Mouse (Mus musculus): ENCODE data around the gene Hist2h2bb. TPM values are rescaled to one million over a fixed set of nuclear protein-coding genes. Genes with fewer than 3 reads are reported as not detected.

Gene Hist2h2bb
- polyA plus RNA-seq (2012; rRNA removed): 10.0 and 13.6 TPM in 2 replicates

DNA sequence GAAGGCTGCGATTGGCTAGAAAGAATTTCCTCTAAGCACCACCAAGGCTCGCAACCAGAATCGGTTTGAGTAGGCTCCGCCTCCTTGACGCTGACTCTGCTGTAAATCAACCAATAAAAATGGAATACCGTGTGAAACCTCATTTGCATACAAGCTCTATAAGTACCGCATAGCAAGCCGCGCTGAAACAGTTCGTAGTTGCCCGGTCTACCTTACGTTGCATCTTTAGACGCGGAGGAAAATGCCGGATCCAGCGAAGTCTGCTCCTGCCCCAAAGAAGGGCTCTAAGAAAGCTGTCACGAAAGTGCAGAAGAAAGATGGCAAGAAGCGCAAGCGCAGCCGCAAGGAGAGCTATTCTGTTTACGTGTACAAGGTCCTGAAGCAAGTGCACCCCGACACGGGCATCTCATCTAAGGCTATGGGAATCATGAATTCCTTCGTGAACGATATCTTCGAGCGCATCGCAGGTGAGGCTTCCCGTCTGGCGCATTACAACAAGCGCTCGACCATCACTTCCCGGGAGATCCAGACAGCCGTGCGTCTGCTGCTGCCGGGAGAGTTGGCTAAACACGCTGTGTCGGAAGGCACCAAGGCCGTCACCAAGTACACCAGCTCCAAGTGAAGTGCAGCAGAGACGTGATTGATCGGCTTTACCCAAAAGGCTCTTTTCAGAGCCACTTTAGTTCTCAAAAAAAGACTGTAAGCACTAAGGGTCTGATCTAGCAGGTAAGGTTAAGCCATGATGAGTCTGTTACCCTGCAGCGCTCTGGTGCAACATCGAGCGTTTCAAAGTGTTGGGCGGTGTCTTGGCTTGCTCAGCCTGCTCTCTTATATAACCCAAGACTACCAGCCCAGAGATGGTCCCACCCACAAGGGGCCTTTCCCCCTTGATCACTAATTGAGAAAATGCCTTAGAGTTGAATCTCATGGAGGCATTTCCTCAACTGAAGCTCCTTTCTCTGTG, at the start of gene Hist2h2bb:
Gene Hist2h2bb (plus strand): TSS at position 242 of the 964 bp plus-strand sequence.

GRCm38 (mm10) chr3:96220765-96221639, 48.5 kb upstream of the Hist2h2bb start, which contains the start of the genes Hist2h2ac and Hist2h2be:
Gene Hist2h2ac, minus strand, starts transcription at chr3:96220880.
Gene Hist2h2be, plus strand, starts transcription at chr3:96221119.

DNA sequence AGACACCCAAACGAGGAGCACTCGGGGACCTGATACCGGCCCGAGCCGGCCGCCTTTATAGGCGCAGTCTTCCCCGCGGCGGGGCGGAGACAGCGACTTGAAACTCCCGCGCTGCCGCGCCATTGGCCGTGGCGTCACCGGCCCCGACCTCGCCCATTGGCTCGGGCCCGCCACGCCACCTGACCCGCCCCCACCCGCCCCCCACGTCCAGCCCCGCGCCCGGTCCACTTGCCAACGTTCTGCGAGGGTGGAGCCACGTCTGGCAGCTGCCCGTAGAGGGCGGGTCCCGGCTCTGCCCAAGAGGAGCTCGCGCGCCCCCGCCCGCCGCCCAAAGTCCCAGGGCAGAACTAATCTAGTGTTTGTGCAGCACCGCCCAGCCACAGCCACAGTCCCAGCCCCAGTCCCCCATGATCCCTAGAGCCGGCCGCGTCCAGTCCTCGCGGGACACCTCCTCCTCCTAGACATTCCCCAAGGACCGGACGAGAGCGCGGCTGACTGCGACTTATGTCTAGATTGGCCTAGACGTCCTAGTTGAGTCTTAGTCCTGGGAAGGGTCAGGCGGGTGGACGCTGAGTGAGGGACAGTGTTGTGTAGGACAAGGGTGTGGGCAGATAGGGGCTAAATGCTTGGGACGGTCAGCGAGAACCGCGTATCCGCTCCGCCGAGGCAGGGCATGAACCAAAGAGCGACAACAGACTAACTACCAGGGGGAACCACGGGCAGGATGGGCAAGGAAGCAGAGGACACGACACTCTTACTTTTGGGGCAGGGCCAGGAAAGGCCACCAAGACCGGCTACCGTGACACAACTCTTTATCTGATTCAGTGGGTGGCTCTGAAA, 30.4 kb upstream of the Hist2h2bb start, which contains the start of gene Hist2h3c2:
Gene Hist2h3c2 (minus strand): TSS at position 174 of the 840 bp plus-strand sequence.

GRCm38 (mm10) chr3:96239949-96240798, 29.4 kb upstream of the Hist2h2bb start, which contains the start of gene Hist2h2aa2:
Gene Hist2h2aa2, minus strand, starts transcription at chr3:96240276.

GRCm38 (mm10) chr3:96245003-96245886, 24.3 kb upstream of the Hist2h2bb start, which contains the start of gene Hist2h2aa1:
Gene Hist2h2aa1, plus strand, starts transcription at chr3:96245497.

GRCm38 (mm10) chr3:96246427-96246856, 23.1 kb upstream of the Hist2h2bb start, which contains the start of gene Hist2h3c1:
Gene Hist2h3c1, plus strand, starts transcription at chr3:96246685.

DNA sequence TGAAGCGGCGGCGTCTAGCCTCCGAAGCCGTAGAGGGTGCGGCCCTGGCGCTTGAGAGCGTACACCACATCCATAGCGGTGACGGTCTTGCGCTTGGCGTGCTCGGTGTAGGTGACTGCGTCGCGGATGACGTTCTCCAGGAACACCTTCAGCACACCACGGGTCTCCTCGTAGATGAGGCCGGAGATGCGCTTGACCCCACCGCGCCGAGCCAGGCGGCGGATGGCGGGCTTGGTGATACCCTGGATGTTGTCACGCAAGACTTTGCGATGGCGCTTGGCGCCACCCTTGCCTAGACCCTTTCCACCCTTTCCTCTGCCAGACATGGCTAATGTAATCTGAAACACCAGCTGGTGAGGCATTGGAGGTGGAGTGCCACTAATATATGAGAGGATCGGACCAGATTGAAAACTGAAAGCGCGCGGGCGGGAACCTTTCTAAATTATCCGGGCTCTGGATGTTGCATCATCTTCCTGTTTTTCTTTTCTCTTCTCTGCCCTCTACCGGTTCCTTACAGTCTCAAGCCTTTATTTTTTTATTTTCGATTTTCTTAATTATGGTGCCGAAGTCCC, 6.5 kb upstream of the Hist2h2bb start, which contains the start of gene Hist2h4:
Gene Hist2h4 (minus strand): TSS at position 333 of the 572 bp plus-strand sequence.

DNA sequence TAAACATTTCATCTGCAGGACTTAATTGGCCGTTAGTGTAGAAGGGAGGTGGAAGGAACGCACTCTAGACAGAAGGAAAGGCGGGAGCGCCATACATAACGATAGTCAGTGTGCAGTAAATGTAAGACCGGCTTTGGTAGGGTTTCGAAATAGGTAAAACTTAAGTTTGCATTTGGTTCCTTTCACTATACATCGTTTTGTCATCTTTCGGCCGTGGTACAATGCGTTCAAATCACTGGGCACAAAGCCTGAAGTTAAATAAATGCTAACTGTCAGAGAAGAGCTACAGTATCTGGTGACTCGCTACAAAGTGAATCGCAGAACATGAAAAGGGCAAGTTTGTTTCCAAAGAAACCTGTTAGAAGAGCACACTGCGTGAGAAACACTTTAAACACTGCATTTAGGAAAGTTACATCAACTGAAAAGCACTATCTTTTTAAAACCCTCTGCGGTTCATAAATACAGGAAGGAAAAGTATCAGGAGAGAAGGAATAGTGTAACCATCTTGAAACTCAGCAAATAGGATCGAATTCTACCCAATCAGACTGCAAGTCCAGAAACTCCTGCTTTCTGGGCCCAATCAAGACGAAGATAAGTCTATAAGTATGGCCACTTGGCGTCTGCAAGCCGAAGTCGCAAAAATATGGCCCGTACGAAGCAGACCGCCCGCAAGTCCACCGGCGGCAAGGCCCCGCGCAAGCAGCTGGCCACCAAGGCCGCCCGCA, 1.3 kb upstream of the Hist2h2bb start, which contains the start of gene Hist2h3b:
Gene Hist2h3b (plus strand): TSS at position 604 of the 725 bp plus-strand sequence.

GRCm38 (mm10) chr3:96293787-96294186, 24.2 kb downstream of the Hist2h2bb start, which contains the start of gene Fcgr1:
Gene Fcgr1, minus strand, starts transcription at chr3:96293969.

Other genes starting within 250 kb of the Hist2h2bb start
- gene Vps45, start 211.3 kb upstream of the Hist2h2bb start, polyA plus RNA-seq (2012; rRNA removed): 33.9 and 36.1 TPM in 2 replicates
- 8.3 and 10.5 TPM in 2 replicates for gene Otud7b, start 165.2 kb upstream of the Hist2h2bb start, polyA plus RNA-seq (2012; rRNA removed)
- gene Mtmr11, start 107.7 kb upstream of the Hist2h2bb start, polyA plus RNA-seq (2012; rRNA removed): 12.5 and 18.8 TPM in 2 replicates
- gene Sf3b4, start 97.4 kb upstream of the Hist2h2bb start, polyA plus RNA-seq (2012; rRNA removed): 101 and 105 TPM in 2 replicates
- 89.5 and 92.3 TPM in 2 replicates for gene Sv2a, start 88.6 kb upstream of the Hist2h2bb start, polyA plus RNA-seq (2012; rRNA removed)
- gene Bola1, start 50.0 kb upstream of the Hist2h2bb start, polyA plus RNA-seq (2012; rRNA removed): 51.9 and 68.2 TPM in 2 replicates
- 1.9 and 3.9 TPM in 2 replicates for gene Hist2h2ab, start 49.9 kb upstream of the Hist2h2bb start, polyA plus RNA-seq (2012; rRNA removed)
- 6.5 and 9.3 TPM in 2 replicates for gene Hist2h2ac, start 48.9 kb upstream of the Hist2h2bb start, polyA plus RNA-seq (2012; rRNA removed)
- 12.5 and 17.2 TPM in 2 replicates for gene Hist2h2be, start 48.6 kb upstream of the Hist2h2bb start, polyA plus RNA-seq (2012; rRNA removed)
- gene Hist2h3c2, start 30.6 kb upstream of the Hist2h2bb start, polyA plus RNA-seq (2012; rRNA removed): 37.5 and 61.5 TPM in 2 replicates
- 5.6 and 10.1 TPM in 2 replicates for gene Hist2h2aa2, start 29.5 kb upstream of the Hist2h2bb start, polyA plus RNA-seq (2012; rRNA removed)
- 67.5 and 77.3 TPM in 2 replicates for gene Hist2h2aa1, start 24.3 kb upstream of the Hist2h2bb start, polyA plus RNA-seq (2012; rRNA removed)
- not detected in 2 replicates for gene Hist2h3c1, start 23.1 kb upstream of the Hist2h2bb start, polyA plus RNA-seq (2012; rRNA removed)
- 6.8 and 9.5 TPM in 2 replicates for gene Hist2h4, start 6.4 kb upstream of the Hist2h2bb start, polyA plus RNA-seq (2012; rRNA removed)
- 53.0 and 82.8 TPM in 2 replicates for gene Hist2h3b, start 1.1 kb upstream of the Hist2h2bb start, polyA plus RNA-seq (2012; rRNA removed)
- gene Fcgr1, start 24.2 kb downstream of the Hist2h2bb start, polyA plus RNA-seq (2012; rRNA removed): 3.4 and 4.1 TPM in 2 replicates
- gene BC107364, start 182.6 kb downstream of the Hist2h2bb start, polyA plus RNA-seq (2012; rRNA removed): not detected in 2 replicates

All from central nervous system, embryonic 14 days (tissue).